Mouse (Mus musculus): ENCODE data around the gene Notch1. TPM values are rescaled to one million over a fixed set of nuclear protein-coding genes. Genes with fewer than 3 reads are reported as not detected.

Notch1 gene
- total RNA-seq, 2 experiments from 2014 or later, result 1.5 to 5.4 TPM

- no peak for ATAC-seq (replicated peaks; ENCODE audit: low FRiP score, poor library complexity, severe bottlenecking)
Measured at GRCm38 (mm10) chr2:26421969-26422368, 94.5 kb downstream of the Notch1 start.

- ATAC-seq (replicated peaks; ENCODE audit: low FRiP score, poor library complexity, severe bottlenecking), result no peak
Measured at GRCm38 (mm10) chr2:26418120-26418519, 98.3 kb downstream of the Notch1 start.

- no peak for ATAC-seq (replicated peaks; ENCODE audit: low FRiP score, poor library complexity, severe bottlenecking)
Measured at GRCm38 (mm10) chr2:26417066-26417465, 99.4 kb downstream of the Notch1 start.

- ATAC-seq (replicated peaks; ENCODE audit: low FRiP score, poor library complexity, severe bottlenecking), result no peak
Measured at GRCm38 (mm10) chr2:26410931-26411411, 105.5 kb downstream of the Notch1 start.

GRCm38 (mm10) chr2:26410091-26410490 is 106.4 kb downstream of the Notch1 start:
- ATAC-seq (replicated peaks; ENCODE audit: low FRiP score, poor library complexity, severe bottlenecking), result no peak

- ATAC-seq (replicated peaks; ENCODE audit: low FRiP score, poor library complexity, severe bottlenecking), result peak; percentile 20
Measured at GRCm38 (mm10) chr2:26409362-26409761, 107.1 kb downstream of the Notch1 start.

- ATAC-seq (replicated peaks; ENCODE audit: low FRiP score, poor library complexity, severe bottlenecking), result peak; percentile 93
Measured at GRCm38 (mm10) chr2:26408515-26409356, 107.7 kb downstream of the Notch1 start, which contains the start of gene Inpp5e. Gene Inpp5e (minus strand): TSS chr2:26409203.

Other genes starting within 250 kb of the Notch1 start
- gene Ccdc187, start 222.1 kb downstream of the Notch1 start, total RNA-seq (2015; ENCODE audit: low replicate concordance), result not detected in 2 replicates
- not detected in 2 replicates for gene Ccdc187, start 222.1 kb downstream of the Notch1 start, total RNA-seq (2017; ENCODE audit: low replicate concordance)
- gene Gpsm1, start 201.1 kb downstream of the Notch1 start, total RNA-seq (2015; ENCODE audit: low replicate concordance), result not detected in 2 replicates
- 0.13 and 1.4 TPM in 2 replicates for gene Gpsm1, start 201.1 kb downstream of the Notch1 start, total RNA-seq (2017; ENCODE audit: low replicate concordance)
- gene Dnlz, start 164.6 kb downstream of the Notch1 start, total RNA-seq (2015; ENCODE audit: low replicate concordance), result 0.72 and 0.84 TPM in 2 replicates
- gene Dnlz, start 164.6 kb downstream of the Notch1 start, total RNA-seq (2017; ENCODE audit: low replicate concordance), result 1.8 and 2.7 TPM in 2 replicates
- 10.9 TPM in 1 of 2 replicates, not detected in the other for gene Card9, start 155.7 kb downstream of the Notch1 start, total RNA-seq (2015; ENCODE audit: low replicate concordance)
- 11.3 and 16.9 TPM in 2 replicates for gene Card9, start 155.7 kb downstream of the Notch1 start, total RNA-seq (2017; ENCODE audit: low replicate concordance)
- 1.3 and 3.2 TPM in 2 replicates for gene Snapc4, start 136.0 kb downstream of the Notch1 start, total RNA-seq (2015; ENCODE audit: low replicate concordance)
- gene Snapc4, start 136.0 kb downstream of the Notch1 start, total RNA-seq (2017; ENCODE audit: low replicate concordance), result 10.5 and 13.2 TPM in 2 replicates
- gene Entr1, start 127.3 kb downstream of the Notch1 start, total RNA-seq (2015; ENCODE audit: low replicate concordance), result 35.7 and 40.7 TPM in 2 replicates
- gene Entr1, start 127.3 kb downstream of the Notch1 start, total RNA-seq (2017; ENCODE audit: low replicate concordance), result 43.7 and 51.0 TPM in 2 replicates
- gene Pmpca, start 127.3 kb downstream of the Notch1 start, total RNA-seq (2015; ENCODE audit: low replicate concordance), result 18.9 and 35.7 TPM in 2 replicates
- 28.9 and 34.4 TPM in 2 replicates for gene Pmpca, start 127.3 kb downstream of the Notch1 start, total RNA-seq (2017; ENCODE audit: low replicate concordance)
- 13.7 and 22.2 TPM in 2 replicates for gene Inpp5e, start 107.5 kb downstream of the Notch1 start, total RNA-seq (2015; ENCODE audit: low replicate concordance)
- gene Inpp5e, start 107.5 kb downstream of the Notch1 start, total RNA-seq (2017; ENCODE audit: low replicate concordance), result 12.3 and 26.5 TPM in 2 replicates
- gene Sec16a, start 71.4 kb downstream of the Notch1 start, total RNA-seq (2015; ENCODE audit: low replicate concordance), result 13.0 TPM in 2 replicates
- 7.3 and 15.7 TPM in 2 replicates for gene Sec16a, start 71.4 kb downstream of the Notch1 start, total RNA-seq (2017; ENCODE audit: low replicate concordance)
- gene Egfl7, start 63.4 kb upstream of the Notch1 start, total RNA-seq (2015; ENCODE audit: low replicate concordance), result 3.8 and 7.2 TPM in 2 replicates
- gene Egfl7, start 63.4 kb upstream of the Notch1 start, total RNA-seq (2017; ENCODE audit: low replicate concordance), result 0.77 and 7.2 TPM in 2 replicates
- gene Gm20532, start 70.0 kb upstream of the Notch1 start, total RNA-seq (2015; ENCODE audit: low replicate concordance), result not detected in 2 replicates
- gene Gm20532, start 70.0 kb upstream of the Notch1 start, total RNA-seq (2017; ENCODE audit: low replicate concordance), result 1.9 TPM in 1 of 2 replicates, not detected in the other
- gene Agpat2, start 87.8 kb upstream of the Notch1 start, total RNA-seq (2015; ENCODE audit: low replicate concordance), result 12.2 and 12.6 TPM in 2 replicates
- gene Agpat2, start 87.8 kb upstream of the Notch1 start, total RNA-seq (2017; ENCODE audit: low replicate concordance), result 6.2 and 12.0 TPM in 2 replicates
- gene Fam69b, start 111.8 kb upstream of the Notch1 start, total RNA-seq (2015; ENCODE audit: low replicate concordance), result not detected in 2 replicates
- gene Fam69b, start 111.8 kb upstream of the Notch1 start, total RNA-seq (2017; ENCODE audit: low replicate concordance), result not detected in 2 replicates
- not detected in 2 replicates for gene Lcn4, start 154.6 kb upstream of the Notch1 start, total RNA-seq (2015; ENCODE audit: low replicate concordance)
- not detected in 2 replicates for gene Lcn4, start 154.6 kb upstream of the Notch1 start, total RNA-seq (2017; ENCODE audit: low replicate concordance)

Data from erythroid progenitor cell, adult 5-6 weeks (primary cell).